Mouse (Mus musculus): ENCODE results near the gene Psg23.
"Not testable (repeated sequence)": the region's sequence is repeated elsewhere in the genome, so short reads cannot be mapped to it uniquely, and the experiment has no call there.

Gene Psg23

DNA sequence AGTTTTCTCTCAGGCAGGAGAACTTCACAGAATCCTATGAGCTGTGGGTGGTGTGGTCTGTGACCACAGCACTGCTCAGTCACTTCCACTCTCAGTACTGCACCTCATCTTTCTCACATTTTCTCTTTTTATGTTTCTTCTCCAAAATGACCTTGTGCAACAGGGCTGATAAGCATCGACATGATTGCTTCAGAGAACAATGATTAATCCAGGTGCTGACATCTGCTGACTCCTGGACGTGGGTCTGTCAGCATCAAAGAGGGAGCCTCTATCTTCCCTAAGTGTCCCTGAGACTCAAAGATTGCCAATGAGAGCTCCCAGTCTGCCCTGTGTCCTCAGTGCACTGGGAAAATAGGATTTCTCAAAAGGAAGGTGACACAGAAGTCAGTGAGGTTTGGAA lies at the start of gene Psg23:
Psg23 (minus strand) TSS at position 101 of the 400 bp plus-strand sequence.
- DNase-seq (ENCODE audit: low read depth, low spot score), result not testable (repeated sequence)

DNA sequence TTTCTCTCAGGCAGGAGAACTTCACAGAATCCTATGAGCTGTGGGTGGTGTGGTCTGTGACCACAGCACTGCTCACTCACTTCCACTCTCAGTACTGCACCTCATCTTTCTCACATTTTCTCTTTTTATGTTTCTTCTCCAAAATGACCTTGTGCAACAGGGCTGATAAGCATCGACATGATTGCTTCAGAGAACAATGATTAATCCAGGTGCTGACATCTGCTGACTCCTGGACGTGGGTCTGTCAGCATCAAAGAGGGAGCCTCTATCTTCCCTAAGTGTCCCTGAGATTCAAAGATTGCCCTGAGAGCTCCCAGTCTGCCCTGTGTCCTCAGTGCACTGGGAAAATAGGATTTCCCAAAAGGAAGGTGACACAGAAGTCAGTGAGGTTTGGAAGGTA lies 40.3 kb upstream of the Psg23 start, which contains the start of gene Psg21:
Psg21 (minus strand) TSS at position 101 of the 400 bp plus-strand sequence.
- DNase-seq (ENCODE audit: low read depth, low spot score), result not testable (repeated sequence)

DNA sequence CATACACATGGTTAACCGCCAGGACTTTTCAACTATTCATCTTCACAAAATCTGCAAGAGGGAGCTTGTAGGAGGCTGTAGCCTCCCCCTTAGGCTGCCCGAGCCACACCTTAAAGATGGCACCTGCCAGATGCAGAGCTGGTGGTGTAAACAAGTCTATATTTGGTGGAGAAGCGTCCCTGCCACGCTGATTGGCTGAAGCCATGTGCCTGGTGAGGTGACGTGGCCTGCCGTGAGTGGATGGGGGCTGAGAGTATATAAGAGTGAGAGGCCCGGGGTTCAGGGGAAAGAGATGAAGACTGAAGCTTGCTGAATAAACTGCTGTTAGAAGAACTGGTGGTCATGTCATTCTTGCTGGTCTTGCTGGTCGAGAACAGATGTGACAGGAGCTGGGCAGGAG lies 10.6 kb upstream of the Psg23 start:
- DNase-seq (ENCODE audit: low read depth, low spot score), result not testable (repeated sequence)

DNA sequence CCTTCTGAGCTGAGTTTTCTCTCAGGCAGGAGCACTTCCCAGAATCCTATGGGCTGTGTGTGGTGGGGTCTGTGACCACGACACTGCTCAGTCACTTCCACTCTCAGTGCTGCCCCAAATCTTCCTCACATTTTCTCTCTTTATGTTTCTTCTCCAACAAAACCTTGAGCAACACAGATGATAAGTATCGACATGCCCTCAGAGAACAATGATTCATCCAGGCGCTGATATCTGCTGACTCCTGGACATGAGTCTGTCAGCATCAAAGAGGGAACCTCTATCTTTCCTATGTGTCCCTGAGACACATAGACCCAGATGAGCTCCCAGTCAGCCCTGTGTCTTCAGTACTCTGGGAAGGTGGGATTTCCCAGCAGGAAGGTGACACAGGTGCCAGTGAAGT lies 49.1 kb downstream of the Psg23 start, which contains the start of gene Psg27:
Psg27 (minus strand) TSS at position 101 of the 400 bp plus-strand sequence.
- DNase-seq (ENCODE audit: low read depth, low spot score), result no peak

DNA sequence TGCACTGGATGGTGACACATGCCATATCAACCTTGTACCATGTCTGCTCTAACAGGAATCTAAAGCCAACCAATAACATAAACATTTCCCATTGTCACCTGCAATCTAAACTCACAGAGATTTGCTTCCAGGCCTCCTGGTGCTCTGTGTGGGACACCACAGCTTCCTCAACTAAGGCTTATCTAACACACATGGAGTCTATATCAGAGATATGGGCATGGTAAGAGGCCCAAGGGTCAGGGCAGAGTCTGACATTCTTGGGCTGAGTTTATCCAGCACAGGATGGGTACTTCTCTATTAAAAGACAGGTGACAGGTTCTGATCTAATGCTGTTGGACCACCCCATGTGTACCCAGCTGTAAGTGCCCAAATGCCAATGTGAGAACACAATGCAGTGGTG lies 56.5 kb downstream of the Psg23 start:
- no peak for DNase-seq (ENCODE audit: low read depth, low spot score)
